Mouse (Mus musculus) spleen, embryonic (tissue): ENCODE measurements around the gene Cyp2u1.

ENCODE experiments used
- CTCF ChIA-PET: fragments of 350-600 bp; sonication (Branson Sonifier 250); formaldehyde crosslinking; loops from one replicate; lab custom pipeline; 2022; lab: Charles Lee

Cyp2u1 gene

DNA sequence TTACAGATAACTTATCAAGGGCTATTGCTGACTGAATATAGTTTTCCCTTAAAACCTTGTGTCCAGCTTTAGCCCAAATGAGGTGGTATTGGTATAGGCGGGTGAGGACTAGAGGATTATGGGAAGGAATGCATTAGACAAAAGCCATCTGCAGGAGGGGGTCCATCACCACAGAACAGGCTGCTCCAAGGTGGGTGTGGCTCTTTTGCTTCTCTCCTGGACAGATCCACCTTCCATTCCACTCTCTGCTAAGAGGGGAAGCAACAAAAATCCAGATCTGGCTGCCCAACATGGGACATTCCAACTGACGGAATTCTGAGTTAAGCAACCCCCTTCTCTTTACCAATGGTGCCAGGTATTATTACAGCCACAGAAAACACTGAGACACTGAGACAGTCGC is 44.1 kb downstream of the Cyp2u1 start:
- CTCF ChIA-PET: no interaction called here

GRCm38 (mm10) chr3:131255399-131255981 is 47.5 kb downstream of the Cyp2u1 start:
- CTCF ChIA-PET: no interaction called here

DNA sequence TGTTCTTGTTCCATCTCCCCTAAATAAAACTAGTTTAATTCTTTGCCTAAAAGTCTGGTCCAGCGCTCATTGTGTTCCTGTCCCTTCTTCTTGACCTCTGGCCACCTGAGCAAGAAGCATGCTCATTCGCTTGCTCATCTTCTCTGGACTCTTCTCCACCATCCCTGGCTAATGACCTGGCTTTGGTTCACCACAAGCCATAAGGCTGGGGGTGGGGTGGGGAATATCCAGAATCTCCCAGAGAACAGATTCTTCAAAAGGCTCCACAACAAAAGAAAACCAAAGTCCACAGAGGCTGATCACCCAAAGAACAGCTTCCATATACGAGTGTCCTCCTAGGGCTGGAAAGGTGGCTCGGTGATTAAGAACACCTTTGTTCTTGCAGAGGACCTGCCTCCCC is 48.0 kb downstream of the Cyp2u1 start:
- CTCF ChIA-PET: no interaction called here

GRCm38 (mm10) chr3:131251601-131252000 is 51.4 kb downstream of the Cyp2u1 start:
- CTCF ChIA-PET: no interaction called here

DNA sequence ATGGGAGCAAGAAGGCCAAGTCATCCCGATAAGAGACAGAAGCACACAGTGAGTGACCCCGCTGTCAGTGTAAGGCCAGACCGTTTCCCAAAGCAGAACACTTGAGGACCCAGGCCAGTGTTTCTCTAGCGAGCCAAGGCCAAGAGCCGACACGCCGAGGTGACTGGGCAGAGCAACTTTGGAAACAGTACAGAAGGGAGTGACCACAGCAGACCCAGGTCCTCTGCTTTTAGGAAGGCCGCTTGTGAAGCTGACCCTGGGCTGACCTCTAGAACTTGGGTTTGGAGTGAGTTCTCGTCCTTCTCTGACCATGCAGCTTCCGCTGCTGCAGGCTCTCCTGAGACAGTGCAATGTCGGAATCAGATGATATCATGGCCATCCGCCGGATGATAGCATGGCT is 52.0 kb downstream of the Cyp2u1 start:
- CTCF ChIA-PET: no interaction called here

DNA sequence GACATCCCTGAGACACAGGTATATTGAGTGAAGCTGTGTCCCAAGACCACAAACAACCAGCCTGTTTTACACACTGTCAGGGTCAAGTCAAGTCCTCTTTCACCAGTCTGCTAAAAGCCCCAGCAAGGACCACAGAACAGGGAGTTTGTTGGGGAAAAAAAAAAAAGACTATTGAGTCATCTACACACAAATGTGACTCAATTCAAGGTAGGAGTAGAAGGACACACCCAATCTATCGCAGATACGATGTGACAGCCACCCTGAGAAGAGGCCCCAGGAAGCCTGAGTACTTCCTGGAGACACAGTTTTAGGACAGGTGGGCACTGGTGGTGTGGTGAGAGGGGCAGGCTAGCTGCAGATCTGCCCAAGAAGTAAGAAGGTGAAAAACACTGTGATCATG is 52.7 kb downstream of the Cyp2u1 start:
- CTCF ChIA-PET: no interaction called here

DNA sequence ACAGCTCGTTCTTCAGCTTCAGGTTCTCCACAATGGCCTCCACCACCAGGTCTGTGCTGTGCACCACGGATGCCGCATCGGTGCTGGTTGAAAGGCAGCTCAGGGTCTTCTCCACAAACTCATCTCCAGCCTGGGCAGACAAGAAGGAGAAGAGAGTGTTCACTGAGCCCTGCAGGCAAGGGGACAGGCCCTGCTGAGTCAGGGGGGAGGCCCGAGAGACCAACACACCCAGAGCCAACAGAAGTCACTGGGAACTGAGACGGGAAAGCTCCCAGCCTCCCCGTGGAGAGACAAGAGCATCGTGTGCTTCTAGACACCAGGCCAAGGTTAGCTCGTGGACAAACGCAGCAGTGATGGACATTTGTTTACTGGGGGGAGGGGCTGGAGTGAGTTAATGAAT is 54.6 kb downstream of the Cyp2u1 start:
- CTCF ChIA-PET: interaction anchor here (0.6 kb wide), 1 partner anchor 22 kb away, joined by 3 read pairs; no protein-coding TSS in a partner anchor

DNA sequence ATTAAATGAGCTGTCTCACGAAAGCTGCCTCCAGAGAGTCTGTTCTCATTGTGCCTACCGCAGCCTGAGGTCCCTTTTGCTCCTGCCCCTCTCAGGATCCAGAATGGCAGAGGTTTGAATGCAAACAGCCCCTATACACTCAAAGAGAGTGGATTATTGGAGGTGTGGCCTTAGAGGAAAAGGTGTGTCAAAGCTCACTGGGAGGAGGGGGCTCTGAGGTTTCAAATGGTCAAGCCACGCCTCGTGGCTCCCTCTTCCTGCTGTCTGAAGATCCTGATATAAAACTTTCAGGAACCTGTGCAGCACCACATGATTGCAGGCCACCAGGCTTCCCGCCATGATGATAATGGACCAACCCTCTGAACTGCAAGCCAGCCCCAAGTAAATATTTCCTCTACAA is 55.2 kb downstream of the Cyp2u1 start:
- CTCF ChIA-PET: interaction anchor here (0.6 kb wide), 1 partner anchor 23 kb away, joined by 3 read pairs; no protein-coding TSS in a partner anchor

GRCm38 (mm10) chr3:131247447-131247846 is 55.6 kb downstream of the Cyp2u1 start:
- CTCF ChIA-PET: no interaction called here

DNA sequence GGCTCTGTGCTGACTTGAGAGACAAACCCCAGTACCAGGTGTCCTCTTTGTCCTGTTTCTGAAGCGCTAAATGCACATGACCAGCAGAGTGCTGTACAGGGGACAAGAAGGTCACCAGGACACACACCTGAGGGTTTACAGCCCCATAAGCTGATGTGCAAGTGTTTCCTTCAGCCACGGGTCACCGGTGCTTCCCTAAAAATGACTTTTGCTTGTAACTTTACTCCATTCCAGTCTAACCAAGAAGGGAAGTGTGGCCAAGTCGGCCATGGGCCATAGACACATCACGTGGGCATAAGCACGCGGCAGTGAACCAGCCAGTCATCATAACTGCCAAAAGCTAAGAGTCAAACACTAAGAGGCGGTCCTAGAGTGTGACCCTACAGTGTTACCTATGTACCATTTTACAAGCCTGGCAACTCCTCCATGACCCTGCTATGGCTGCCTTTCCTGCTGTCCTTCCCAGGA is 56.4 kb downstream of the Cyp2u1 start:
- CTCF ChIA-PET: no interaction called here

- CTCF ChIA-PET: no interaction called here
Measured at GRCm38 (mm10) chr3:131245766-131246578, 57.1 kb downstream of the Cyp2u1 start.
